Comparison of ENCODE assay signal across 17 mouse cellular contexts in the genomic region with DNA sequence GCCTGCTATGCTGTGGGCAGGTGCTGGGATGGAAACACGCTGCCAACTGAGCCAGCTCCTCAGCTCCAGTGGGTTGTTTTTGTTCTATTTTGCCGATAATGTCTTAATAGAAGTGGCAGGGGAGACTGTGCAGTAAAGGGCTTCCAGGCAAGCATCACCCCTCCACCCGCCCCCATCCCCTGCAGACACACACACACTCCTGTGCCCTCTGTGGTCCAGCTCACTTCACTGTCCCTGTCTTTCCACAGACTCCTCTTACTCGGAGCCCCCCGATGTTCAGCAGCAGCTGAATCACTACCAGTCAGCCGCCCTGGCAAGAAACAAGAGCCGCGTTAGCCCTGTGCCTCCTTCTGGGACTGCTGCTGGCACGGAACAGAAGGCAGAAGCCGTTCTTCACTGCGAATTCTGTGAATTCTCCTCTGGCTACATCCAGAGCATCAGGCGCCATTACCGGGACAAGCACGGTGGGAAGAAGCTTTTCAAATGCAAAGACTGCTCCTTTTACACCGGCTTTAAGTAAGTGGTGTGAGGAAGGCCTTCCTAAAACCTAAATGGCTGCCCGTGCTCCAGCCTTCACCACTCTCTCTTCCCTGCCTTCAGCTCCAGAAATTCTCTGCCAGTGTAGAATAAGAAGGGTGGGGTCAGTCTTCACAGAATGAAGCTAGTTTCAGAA.
DNase-seq lines count a peak whose midpoint lies in the region; ATAC-seq lines count a peak whose summit lies in the region.
"Had no signal": no experiment of that assay in that cellular context is flagged by ENCODE, and none has a peak within 500 bp of the region (broad histone marks: within the 10 kb centered on the region; RNA-seq: fewer than 3 reads in every experiment).

No protein-coding gene starts in this region.

- H3K4me1 ChIP-seq in hindbrain, embryonic 10.5 days (replicated peaks) = no peaks in the 10 kb centered on the region
- H3K4me1 ChIP-seq in midbrain, embryonic 15.5 days = peaks cover 13% of the 10 kb centered on the region; the same call in 1 of the 2 replicates
- H3K4me1 ChIP-seq: embryonic facial prominence, embryonic 15.5 days had no signal

- H3K27me3 ChIP-seq in hindbrain, embryonic 10.5 days (ENCODE audit: insufficient read depth, poor library complexity, severe bottlenecking) = no peaks in the 10 kb centered on the region
- no peaks in the 10 kb centered on the region for H3K27me3 ChIP-seq in midbrain, embryonic 15.5 days (replicated peaks)
- H3K27me3 ChIP-seq: embryonic facial prominence, embryonic 15.5 days; heart, embryonic 12.5 days had no signal

- intact Hi-C loops in left cerebral cortex, postnatal 25 days (cut with DNase I) = no loop called here

- no peaks in the 10 kb centered on the region for H3K9me3 ChIP-seq in hindbrain, embryonic 10.5 days
- H3K9me3 ChIP-seq in midbrain, embryonic 15.5 days = no peaks in the 10 kb centered on the region
- H3K9me3 ChIP-seq: embryonic facial prominence, embryonic 15.5 days; heart, embryonic 12.5 days had no signal

- H3K27ac ChIP-seq in hindbrain, embryonic 10.5 days = peak overlapping the region; percentile 35; the same call in 1 of the 2 replicates
- H3K27ac ChIP-seq in midbrain, embryonic 15.5 days = peak overlapping the region; percentile 4
- H3K27ac ChIP-seq: embryonic facial prominence, embryonic 15.5 days; gastrocnemius, adult 2 months had no signal

- no peak overlapping the region for H3K9ac ChIP-seq in midbrain, embryonic 15.5 days
- H3K9ac ChIP-seq: embryonic facial prominence, embryonic 15.5 days; heart, embryonic 12.5 days had no signal

- no peak overlapping the region for H3K4me2 ChIP-seq in midbrain, embryonic 15.5 days
- H3K4me2 ChIP-seq: embryonic facial prominence, embryonic 15.5 days; heart, embryonic 12.5 days had no signal

- WGBS in hindbrain, embryonic 10.5 days = 74% methylated on average over 16 of the region's 16 CpGs
- WGBS in midbrain, embryonic 15.5 days = 61% methylated on average over 16 of the region's 16 CpGs

- peak; percentile 28 to 47 for DNase-seq in left cerebral cortex, postnatal 25 days (ENCODE audit: low spot score in 2 of 2)
- no peak for DNase-seq in left cerebral cortex, adult 11 months (ENCODE audit: low spot score)
- DNase-seq in brain, adult 2 months (ENCODE audit: low read depth, low spot score) = peak; percentile 58
- no peak for DNase-seq in hindbrain, embryonic 10.5 days (ENCODE audit: low spot score)
- no peak for DNase-seq in kidney, adult 9 months
- no peak for DNase-seq in ovary, postnatal 14 days (ENCODE audit: low spot score)
- no peak for DNase-seq in spleen, postnatal 10 days (ENCODE audit: low spot score in 2 of 2)
- DNase-seq: adrenal gland, adult 8-10 months; cerebellum, adult 11-12 months; gastrocnemius, adult 2 months; liver; lung, postnatal 14 days had no signal

- no peak overlapping the region for H3K4me3 ChIP-seq in hindbrain, embryonic 10.5 days
- H3K4me3 ChIP-seq in midbrain, embryonic 15.5 days = no peak overlapping the region
- H3K4me3 ChIP-seq: embryonic facial prominence, embryonic 15.5 days; gastrocnemius, adult 2 months; heart, embryonic 12.5 days; myocyte had no signal

- H3K36me3 ChIP-seq in hindbrain, embryonic 10.5 days = peaks cover 99% of the 10 kb centered on the region
- peaks cover 39% of the 10 kb centered on the region for H3K36me3 ChIP-seq in midbrain, embryonic 15.5 days (replicated peaks)

- ATAC-seq in midbrain, embryonic 15.5 days (replicated peaks) = 0 out of 2 replicates have a peak, but pooled peaks have one; percentile 28
- ATAC-seq: inflammation-experienced regulatory T-cells, adult 6 months had no signal

Comparison
In these comparisons a context has a peak if more than half of its experiments do, and no peak if none do; other contexts are left out.
1. DNase-seq: peak in left cerebral cortex, postnatal 25 days (2 of 2) and brain, adult 2 months (single experiment); none in left cerebral cortex, adult 11 months (single experiment), hindbrain, embryonic 10.5 days (single experiment), kidney, adult 9 months (single experiment), ovary, postnatal 14 days (single experiment) and spleen, postnatal 10 days (0 of 2).